Mouse (Mus musculus): ENCODE data around the gene Ddx21.

The Ddx21 gene

DNA sequence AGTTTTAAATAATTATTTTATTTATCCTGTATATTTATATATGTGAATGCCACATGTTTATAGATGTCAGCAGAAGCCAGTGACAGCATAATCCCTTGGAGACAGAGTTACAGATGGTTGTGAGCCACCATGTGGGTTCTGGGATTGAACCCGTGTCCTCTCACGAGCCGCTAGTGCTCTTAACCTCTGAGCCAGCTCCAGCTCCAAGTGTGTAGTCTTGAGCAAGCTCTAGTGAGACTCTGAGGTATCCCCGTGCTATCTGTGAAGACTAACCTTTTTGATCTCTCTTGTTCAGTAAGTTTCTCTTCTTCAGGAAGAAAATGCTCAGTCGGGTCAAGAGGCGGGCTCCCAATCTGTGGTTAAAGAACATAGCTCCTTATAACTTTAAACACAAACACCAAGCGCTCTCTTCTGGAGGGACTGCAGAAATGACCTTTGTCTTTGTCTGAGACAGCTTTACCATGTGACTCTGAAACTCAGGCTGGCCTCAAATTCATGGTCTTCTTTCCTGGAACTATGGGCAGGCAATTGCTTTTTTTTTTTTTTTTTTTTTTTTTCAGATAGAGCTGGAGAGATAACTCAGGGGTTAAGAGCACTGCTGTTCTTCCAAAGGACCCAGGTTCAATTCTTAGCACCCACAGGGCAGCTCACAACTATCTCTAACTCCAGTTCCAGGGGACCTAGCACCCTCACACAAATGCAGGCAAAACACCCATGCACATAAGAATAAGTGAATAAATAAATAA, 31.8 kb downstream of the Ddx21 start:
- DNase-seq (ENCODE audit: low spot score): no peak

DNA sequence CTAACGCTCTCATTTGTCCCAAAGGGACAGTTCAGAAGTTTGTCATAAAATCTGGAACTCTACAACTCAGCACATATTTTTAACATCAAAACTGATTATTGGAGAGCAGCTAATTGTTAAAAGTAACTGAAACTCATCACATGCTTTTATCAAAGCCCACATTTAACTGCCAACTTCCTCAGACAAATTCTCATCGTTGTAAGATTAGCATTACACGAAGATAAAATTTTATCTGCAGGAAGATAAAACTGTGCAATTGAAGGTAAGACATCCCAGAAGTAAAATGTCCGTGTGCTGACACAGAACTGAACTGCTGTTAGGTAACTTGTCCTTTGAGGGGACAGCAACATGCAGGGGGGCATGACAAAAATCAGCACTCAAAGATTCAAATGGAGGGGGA, 33.2 kb downstream of the Ddx21 start:
- DNase-seq (ENCODE audit: low spot score): no peak

GRCm38 (mm10) chr10:62557736-62558135, 44.3 kb downstream of the Ddx21 start:
- DNase-seq (ENCODE audit: low spot score): no peak

DNA sequence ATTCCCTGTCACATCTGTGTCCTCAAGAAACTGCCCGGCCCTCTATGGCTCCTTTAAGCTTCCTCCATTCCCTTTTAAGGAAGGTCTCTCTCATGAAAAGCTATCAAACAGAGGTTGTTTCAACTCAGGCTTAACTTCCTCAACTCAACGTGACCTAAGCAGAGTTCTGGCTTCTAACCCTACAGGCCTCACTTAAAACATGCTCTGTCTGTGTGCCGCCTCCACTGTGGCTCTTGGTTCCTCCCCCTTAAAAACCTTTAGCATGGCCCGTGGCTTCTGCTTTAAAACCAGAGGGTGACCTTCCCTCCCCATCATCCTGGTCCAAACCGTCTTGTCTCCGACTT, 45.6 kb downstream of the Ddx21 start:
- no peak for DNase-seq (ENCODE audit: low spot score)

DNA sequence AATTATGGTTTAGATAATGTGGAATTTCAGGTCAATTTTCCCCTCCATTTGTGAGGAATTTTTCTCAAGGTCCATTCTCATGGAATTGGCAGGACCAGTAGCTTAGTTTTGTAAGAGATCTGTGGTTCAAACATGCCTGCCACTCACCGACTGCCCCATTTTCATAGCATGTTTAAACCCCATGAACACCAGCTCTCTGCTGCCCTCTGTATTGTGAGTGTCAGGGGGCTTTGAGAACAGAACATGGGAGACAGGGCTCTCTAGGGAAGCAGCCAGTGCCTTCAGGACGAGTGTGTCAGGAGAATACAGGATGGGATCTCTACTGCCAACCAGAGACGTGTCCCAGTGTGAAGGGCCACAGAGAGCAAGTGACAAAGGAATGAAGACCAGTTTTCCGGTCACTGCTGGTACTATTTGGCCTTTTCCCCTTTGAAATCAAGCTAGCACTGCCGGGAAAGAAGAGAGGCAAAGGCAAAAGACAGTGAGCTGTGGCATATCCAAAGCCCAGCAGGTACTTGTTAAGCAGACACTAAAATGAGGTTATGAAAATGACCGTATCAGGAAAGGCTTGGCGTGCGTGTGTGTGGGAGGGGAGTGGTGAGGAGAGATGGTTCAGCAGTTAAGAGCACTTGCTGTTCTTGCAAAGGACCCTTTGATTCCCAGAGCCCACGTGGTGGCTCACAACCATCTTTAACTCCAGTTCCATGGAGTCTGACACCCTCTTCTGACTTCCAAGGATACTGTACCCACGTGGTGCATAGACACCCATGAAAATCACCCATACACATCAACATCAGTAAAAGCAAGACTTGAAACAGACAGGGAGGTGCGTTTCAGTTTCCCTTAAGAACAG, 46.1 kb downstream of the Ddx21 start:
- DNase-seq (ENCODE audit: low spot score): no peak

DNA sequence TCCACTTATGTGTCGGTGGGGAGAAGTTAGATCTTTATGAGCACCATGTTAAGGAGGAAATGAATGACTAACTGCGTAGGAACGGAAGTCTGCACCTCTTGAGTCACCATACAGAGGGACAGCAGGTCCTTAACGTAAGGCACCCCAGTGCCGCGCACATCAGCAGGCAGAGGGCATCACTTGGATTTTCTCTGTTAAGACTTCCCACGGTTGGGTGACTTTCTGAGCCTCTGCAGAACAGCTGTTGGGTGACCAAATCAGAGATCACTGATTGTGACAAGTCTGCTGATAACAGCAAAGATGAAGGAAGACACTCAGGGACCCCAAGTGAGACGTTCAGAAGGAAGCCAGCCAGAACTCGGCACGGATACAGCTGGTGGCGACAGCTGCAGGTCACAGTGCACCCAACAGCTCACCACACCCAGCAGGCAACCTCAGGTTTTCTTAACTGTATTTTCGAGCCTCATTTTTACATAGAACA, 48.4 kb downstream of the Ddx21 start:
- DNase-seq (ENCODE audit: low spot score): no peak

GRCm38 (mm10) chr10:62550787-62551300, 51.2 kb downstream of the Ddx21 start:
- DNase-seq (ENCODE audit: low spot score): no peak

DNA sequence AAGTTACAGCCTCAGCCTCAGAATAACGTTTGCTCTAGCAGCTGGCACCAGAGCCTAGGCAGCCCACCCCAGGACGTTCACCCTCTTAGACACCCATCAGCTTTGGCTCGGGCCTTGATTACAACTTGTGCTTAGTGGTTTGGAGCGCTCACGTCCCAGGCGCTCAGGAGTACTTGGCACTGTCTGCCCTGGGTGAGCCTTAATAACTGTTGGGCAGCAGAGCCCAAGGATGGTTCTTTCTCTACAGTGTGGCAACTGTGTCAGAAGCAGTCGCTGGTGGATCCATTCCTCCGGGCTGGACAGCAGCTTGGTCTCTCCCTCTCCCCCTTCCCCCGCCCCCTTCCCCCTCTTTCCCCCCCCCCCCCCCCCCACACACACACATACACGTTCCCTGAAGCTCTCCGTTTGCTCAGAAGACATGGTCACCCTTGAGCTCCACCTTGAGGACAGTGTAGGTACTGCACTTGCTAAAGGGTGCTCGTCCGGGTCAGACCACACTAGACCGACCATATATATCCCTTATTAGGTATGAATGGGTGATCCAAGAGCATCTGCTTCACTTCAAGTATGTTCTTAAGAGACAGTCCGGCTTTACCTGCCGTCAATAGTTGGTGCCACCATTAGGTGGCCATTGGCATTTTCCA, 52.4 kb downstream of the Ddx21 start:
- peak; percentile 75 for DNase-seq (ENCODE audit: low spot score)

GRCm38 (mm10) chr10:62546441-62546840, 55.6 kb downstream of the Ddx21 start:
- DNase-seq (ENCODE audit: low spot score): no peak

DNA sequence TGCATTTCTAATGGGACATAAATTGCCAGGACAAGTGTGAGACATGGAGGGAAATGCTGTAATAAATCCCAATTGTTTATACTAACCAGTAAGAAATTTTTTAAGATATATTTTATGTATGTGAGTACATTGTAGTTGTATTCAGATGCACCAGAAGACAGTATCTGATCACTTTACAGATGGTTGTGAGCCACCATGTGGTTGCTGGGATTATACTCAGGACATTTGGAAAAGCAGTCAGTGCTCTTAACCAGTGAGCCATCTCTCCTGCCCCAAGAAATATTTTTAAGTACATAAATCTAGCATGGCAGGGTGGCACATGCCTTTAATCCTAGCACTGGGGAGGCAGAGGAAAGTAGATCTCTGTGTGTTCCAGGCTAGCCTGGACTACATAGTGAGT, 56.3 kb downstream of the Ddx21 start:
- no peak for DNase-seq (ENCODE audit: low spot score)

DNA sequence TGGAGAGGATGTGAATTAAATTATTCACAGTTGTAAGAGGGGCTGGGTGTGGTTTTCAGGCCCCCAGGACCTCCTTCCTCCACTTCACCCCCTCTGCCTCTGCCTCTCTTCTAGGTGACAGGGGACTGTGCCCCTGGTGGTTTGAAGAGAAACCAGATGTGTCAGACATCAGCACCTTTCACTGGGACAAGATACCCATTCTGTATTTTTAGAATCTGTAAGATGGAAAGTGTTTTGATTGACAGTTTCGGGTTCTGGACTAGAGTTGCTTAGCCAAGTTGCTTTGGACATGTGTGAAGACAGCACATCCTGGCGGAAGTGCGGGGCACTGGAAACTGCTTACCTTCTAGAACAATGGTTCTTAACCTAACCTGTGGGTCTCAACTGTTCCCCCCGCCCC, 57.8 kb downstream of the Ddx21 start:
- DNase-seq (ENCODE audit: low spot score): no peak

GRCm38 (mm10) chr10:62543399-62543808, 58.7 kb downstream of the Ddx21 start:
- peak; percentile 74 for DNase-seq (ENCODE audit: low spot score)

GRCm38 (mm10) chr10:62542928-62543327, 59.2 kb downstream of the Ddx21 start:
- no peak for DNase-seq (ENCODE audit: low spot score)

GRCm38 (mm10) chr10:62542507-62542906, 59.6 kb downstream of the Ddx21 start:
- DNase-seq (ENCODE audit: low spot score): no peak

DNA sequence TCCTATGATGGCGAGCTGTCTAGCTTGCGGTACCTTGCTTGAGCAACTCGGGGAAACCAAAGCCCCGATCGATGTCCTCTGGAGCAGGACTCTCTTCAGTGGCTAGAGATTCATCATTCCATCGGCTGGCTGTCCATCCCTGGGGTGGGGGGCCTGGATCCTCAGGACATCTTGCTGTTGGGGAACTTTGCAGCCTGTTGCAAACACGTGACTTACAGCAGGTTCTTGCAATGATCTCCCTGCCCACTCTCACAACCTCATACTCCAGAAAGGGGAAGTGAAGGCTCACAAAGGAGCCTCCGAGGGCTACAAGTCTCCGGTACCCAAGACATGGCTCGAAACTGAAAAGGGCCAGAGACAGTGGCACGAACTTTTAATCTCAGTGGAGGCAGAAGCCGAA, 60.6 kb downstream of the Ddx21 start:
- DNase-seq (ENCODE audit: low spot score): peak; percentile 60

GRCm38 (mm10) chr10:62540800-62541199, 61.3 kb downstream of the Ddx21 start:
- no peak for DNase-seq (ENCODE audit: low spot score)

DNA sequence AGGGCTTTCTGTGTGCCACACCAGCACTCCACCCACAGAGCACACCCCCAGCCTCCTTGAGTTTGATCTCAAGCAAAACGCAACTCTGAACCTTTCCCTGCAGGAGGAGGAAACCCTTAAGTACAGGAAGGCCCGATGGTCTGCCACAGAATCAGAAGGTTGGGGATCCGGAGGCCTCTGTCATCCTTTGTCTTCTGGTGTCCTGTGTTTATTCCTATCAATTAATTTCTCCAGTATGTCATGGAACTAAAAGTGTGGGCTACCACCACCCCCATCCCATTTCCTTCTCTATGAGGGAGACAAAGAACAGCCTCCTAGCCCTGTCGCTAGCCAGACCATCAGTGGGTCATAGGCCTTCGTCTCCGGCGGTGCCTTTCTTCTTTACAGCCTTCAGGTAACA, 67.6 kb downstream of the Ddx21 start:
- DNase-seq (ENCODE audit: low spot score): peak; percentile 42

- DNase-seq (ENCODE audit: low spot score): no peak
Measured at GRCm38 (mm10) chr10:62532832-62533231, 69.2 kb downstream of the Ddx21 start.

Data from lung, postnatal 25 days (tissue).